ENCODE assay signal across 8 mouse cellular contexts in genomic region chr10:71361836-71362562, GRCm38 (mm10). TPM values are rescaled to one million over a fixed set of nuclear protein-coding genes. Genes with fewer than 3 reads are reported as not detected.
A peak's percentile ranks its signal among the peaks of the same experiment; 100 is the strongest.
DNase-seq lines count a peak whose midpoint lies in the region; ATAC-seq and TF ChIP-seq lines count a peak whose summit lies in the region.

No protein-coding gene starts in this region.

- no peak for DNase-seq in gastrocnemius, adult 2 months
- DNase-seq in gastrocnemius, postnatal 10 days: no peak
- peak; percentile 31 for DNase-seq in embryo, embryonic 10.5 days (ENCODE audit: low spot score)
- DNase-seq in heart, postnatal 36 days: peak; percentile 26 to 37
- peak; percentile 48 for DNase-seq in splenic B cell, adult 2 months (ENCODE audit: low read depth, low spot score)
- DNase-seq in cerebellum, adult 8-10 months: no peak
- no peak for DNase-seq in testis, postnatal 10 days (ENCODE audit: low spot score)

- peaks cover 4% of the 10 kb centered on the region; the same call in 1 of the 2 replicates for H3K36me3 ChIP-seq in lung, embryonic 16.5 days (ENCODE audit: control insufficient read depth, insufficient read depth, low read length)
- H3K36me3 ChIP-seq in splenic B cell, adult 2 months (ENCODE audit: control insufficient read depth, insufficient read depth, low read length, poor library complexity, severe bottlenecking): no peaks in the 10 kb centered on the region; the same call in 1 of the 2 replicates

- WGBS in lung, embryonic 16.5 days: 30% methylated on average over 18 of the region's 18 CpGs

- no peaks in the 10 kb centered on the region for H3K27me3 ChIP-seq in lung, embryonic 16.5 days (ENCODE audit: control insufficient read depth, insufficient read depth, low read depth, low read length)
- H3K27me3 ChIP-seq in splenic B cell, adult 2 months (ENCODE audit: control insufficient read depth, insufficient read depth, low read length, poor library complexity, severe bottlenecking): no peaks in the 10 kb centered on the region

- intact Hi-C loops in gastrocnemius, adult 2 months (cut with DNase I): no loop called here
- intact Hi-C loops in heart, postnatal 36 days (cut with DNase I): no loop called here

- peak overlapping the region; percentile 52 for H3K4me3 ChIP-seq in gastrocnemius, adult 2 months
- no peak overlapping the region for H3K4me3 ChIP-seq in lung, embryonic 16.5 days (ENCODE audit: low read length)

- peak overlapping the region; percentile 35; the same call in 1 of the 2 replicates for H3K4me2 ChIP-seq in lung, embryonic 16.5 days (ENCODE audit: low read depth, low read length)

- peaks cover 11% of the 10 kb centered on the region for H3K4me1 ChIP-seq in lung, embryonic 16.5 days (replicated peaks; ENCODE audit: control insufficient read depth, insufficient read depth, low read length)

- 0 out of 2 replicates have a peak overlapping the region, but pooled peaks have one; percentile 0 for H3K9ac ChIP-seq in lung, embryonic 16.5 days (ENCODE audit: low read length)

- TF ChIP-seq CTCF in gastrocnemius, adult 2 months (IDR thresholded peaks at IDR 0.05): no peak

- peak overlapping the region; percentile 24 for H3K27ac ChIP-seq in gastrocnemius, adult 2 months
- H3K27ac ChIP-seq in lung, embryonic 16.5 days (ENCODE audit: low read length): 0 out of 2 replicates have a peak overlapping the region, but pooled peaks have one; percentile 1

- no peaks in the 10 kb centered on the region for H3K9me3 ChIP-seq in lung, embryonic 16.5 days (ENCODE audit: control insufficient read depth, low read length)

- ATAC-seq in lung, embryonic 16.5 days (ENCODE audit: low read depth): peak; percentile 61

RNA-seq across cellular contexts. Expression of gene Ipmk, which starts 14.4 kb away (rescaled TPM):
- total RNA-seq in gastrocnemius, adult 2 months (2021): 10 to 100 TPM; 18.1 to 20.6 TPM
- total RNA-seq in gastrocnemius, postnatal 10 days (2021): 10 to 100 TPM; 10.3 to 12.2 TPM
- total RNA-seq in heart, postnatal 36 days (2021): 10 to 100 TPM; 14.3 to 15.5 TPM
- 12.6 and 14.0 TPM in 2 replicates for polyA plus RNA-seq in lung, embryonic 16.5 days (2015; fragmentation: Nextera tagmentation; extraction: Ambion mirVana)

RNA-seq across cellular contexts. Expression of gene Cisd1, which starts 17.2 kb away (rescaled TPM):
- total RNA-seq in gastrocnemius, adult 2 months (2021): 100 to 1,000 TPM; 226 to 261 TPM
- total RNA-seq in gastrocnemius, postnatal 10 days (2021): 10 to 100 TPM; 78.0 to 93.6 TPM
- 100 to 1,000 TPM; 313 to 328 TPM for total RNA-seq in heart, postnatal 36 days (2021)
- polyA plus RNA-seq in lung, embryonic 16.5 days (2015; fragmentation: Nextera tagmentation; extraction: Ambion mirVana): 82.1 and 88.9 TPM in 2 replicates

Comparison
In these comparisons a context has a peak if more than half of its experiments do, and no peak if none do; other contexts are left out.
1. DNase-seq: peak in embryo, embryonic 10.5 days (single experiment), heart, postnatal 36 days (2 of 2) and splenic B cell, adult 2 months (single experiment); none in gastrocnemius, adult 2 months (single experiment), gastrocnemius, postnatal 10 days (single experiment), cerebellum, adult 8-10 months (single experiment) and testis, postnatal 10 days (single experiment).